Mouse (Mus musculus) limb, embryonic 11.5 days (tissue): ENCODE data around the gene Ntm. TPM values are rescaled to one million over a fixed set of nuclear protein-coding genes. Genes with fewer than 3 reads are reported as not detected.

Experiments
- ATAC-seq: fragments of 200-750 bp; cut with Nextera tagmentation; 2 replicates; pipeline ENCODE4 v1.8.0; 2017; ENCODE audit warnings: low read depth; ENCODE audit not compliant: insufficient number of reproducible peaks, low FRiP score, low TSS enrichment
- DNase-seq: peaks from one replicate; pipeline ENCODE4 v3.0.0-alpha.2; 2015; ENCODE audit warnings: low spot score
- H3K27ac ChIP-seq: fragments of 300-500 bp; sonication (generic); replicated peaks from 2 replicates; pipeline ENCODE4 v1.5.1; 2014; ENCODE audit warnings: low read depth, mild to moderate bottlenecking, low read length
- H3K27me3 ChIP-seq: fragments of 300-500 bp; sonication (generic); 2 replicates; pipeline ENCODE4 v1.6.1; 2014; ENCODE audit warnings: mild to moderate bottlenecking, low read length, mixed read lengths; ENCODE audit not compliant: control insufficient read depth, insufficient read depth
- H3K36me3 ChIP-seq: fragments of 300-500 bp; sonication (generic); 2 replicates; pipeline ENCODE4 v1.6.1; 2014; ENCODE audit warnings: mild to moderate bottlenecking, low read length, moderate library complexity, mixed read lengths; ENCODE audit not compliant: control insufficient read depth, insufficient read depth
- H3K4me1 ChIP-seq: fragments of 300-500 bp; sonication (generic); 2 replicates; pipeline ENCODE4 v1.6.1; 2014; ENCODE audit warnings: low read length, mixed read lengths; ENCODE audit not compliant: control insufficient read depth, insufficient read depth
- H3K4me2 ChIP-seq: fragments of 300-500 bp; sonication (generic); 2 replicates; pipeline ENCODE4 v1.6.1; 2014; ENCODE audit warnings: low read depth, mild to moderate bottlenecking, moderate library complexity; ENCODE audit not compliant: severe bottlenecking
- H3K4me3 ChIP-seq: fragments of 300-500 bp; sonication (generic); 2 replicates; pipeline ENCODE4 v1.5.1; 2014; ENCODE audit warnings: low read depth, low read length
- H3K9ac ChIP-seq: fragments of 300-500 bp; sonication (generic); 2 replicates; pipeline ENCODE4 v1.6.1; 2014; ENCODE audit warnings: mild to moderate bottlenecking, low read length
- H3K9me3 ChIP-seq: fragments of 300-500 bp; sonication (generic); 2 replicates; pipeline ENCODE4 v1.6.1; 2016; ENCODE audit warnings: low read length; ENCODE audit not compliant: control insufficient read depth
- WGBS: fragments of 180-500 bp; shearing (Covaris S2); extraction: QIAGEN DNeasy Blood & Tissue Kit; methylation state at CpG from one replicate; pipeline ENCODE4 v1.1.7; 2014; 5-methylcytosine and 5-hydroxymethylcytosine counted together
- polyA plus RNA-seq: library from polyadenylated mRNA; unstranded; fragments of >200 nt; fragmentation: Nextera tagmentation; extraction: Ambion mirVana; gene quantifications from 2 replicates; pipeline ENCODE4 v1.2.1, GENCODE M21; 2014

Ntm gene
- polyA plus RNA-seq, 1 experiment from 2014 or later: 16.2 TPM

- H3K36me3 ChIP-seq: no peaks in the 10 kb centered on the region
- H3K9ac ChIP-seq: no peak overlapping the region
- no peak overlapping the region for H3K27ac ChIP-seq
- peaks cover 17% of the 10 kb centered on the region for H3K4me1 ChIP-seq
- no peaks in the 10 kb centered on the region for H3K27me3 ChIP-seq
- no peak overlapping the region for H3K4me2 ChIP-seq
- H3K4me3 ChIP-seq: no peak overlapping the region
- 86% methylated on average over 5 of the region's 5 CpGs for WGBS
- H3K9me3 ChIP-seq: no peaks in the 10 kb centered on the region
- DNase-seq (no peak), ATAC-seq (no peak)
Observed at GRCm38 (mm10) chr9:29834911-29835310, 128.0 kb downstream of the Ntm start.

GRCm38 (mm10) chr9:29833781-29834180 lies 129.2 kb downstream of the Ntm start:
- 0 out of 2 replicates have a peak overlapping the region, but pooled peaks have one; percentile 21 for H3K27ac ChIP-seq
- ATAC-seq (no peak), DNase-seq (peak; percentile 66)
- H3K4me1 ChIP-seq: peaks cover 17% of the 10 kb centered on the region
- H3K4me2 ChIP-seq: no peak overlapping the region
- no peaks in the 10 kb centered on the region for H3K9me3 ChIP-seq
- no peak overlapping the region for H3K9ac ChIP-seq
- WGBS: 1% methylated on average over 2 of the region's 2 CpGs
- no peaks in the 10 kb centered on the region for H3K36me3 ChIP-seq
- H3K27me3 ChIP-seq: no peaks in the 10 kb centered on the region
- H3K4me3 ChIP-seq: no peak overlapping the region

- Histone ChIP-seq H3K4me2 (no peak overlapping the region), H3K27me3 (no peaks in the 10 kb centered on the region), H3K27ac (no peak overlapping the region), H3K36me3 (no peaks in the 10 kb centered on the region), H3K4me1 (no peaks in the 10 kb centered on the region; the same call in 1 of the 2 replicates), H3K9ac (no peak overlapping the region), H3K4me3 (no peak overlapping the region), H3K9me3 (no peaks in the 10 kb centered on the region)
- peak; percentile 56 for DNase-seq
- peak; percentile 79 for ATAC-seq
- 6% methylated on average over 5 of the region's 5 CpGs for WGBS
Observed at GRCm38 (mm10) chr9:29827240-29827660, 135.7 kb downstream of the Ntm start.

- Histone ChIP-seq H3K4me2 (no peak overlapping the region), H3K9me3 (no peaks in the 10 kb centered on the region), H3K9ac (no peak overlapping the region), H3K36me3 (no peaks in the 10 kb centered on the region), H3K27ac (no peak overlapping the region), H3K4me1 (no peaks in the 10 kb centered on the region; the same call in 1 of the 2 replicates), H3K27me3 (no peaks in the 10 kb centered on the region), H3K4me3 (no peak overlapping the region)
- WGBS: 92% methylated on average over 5 of the region's 5 CpGs
- DNase-seq (no peak), ATAC-seq (no peak)
Observed at GRCm38 (mm10) chr9:29825236-29825635, 137.7 kb downstream of the Ntm start.

DNA sequence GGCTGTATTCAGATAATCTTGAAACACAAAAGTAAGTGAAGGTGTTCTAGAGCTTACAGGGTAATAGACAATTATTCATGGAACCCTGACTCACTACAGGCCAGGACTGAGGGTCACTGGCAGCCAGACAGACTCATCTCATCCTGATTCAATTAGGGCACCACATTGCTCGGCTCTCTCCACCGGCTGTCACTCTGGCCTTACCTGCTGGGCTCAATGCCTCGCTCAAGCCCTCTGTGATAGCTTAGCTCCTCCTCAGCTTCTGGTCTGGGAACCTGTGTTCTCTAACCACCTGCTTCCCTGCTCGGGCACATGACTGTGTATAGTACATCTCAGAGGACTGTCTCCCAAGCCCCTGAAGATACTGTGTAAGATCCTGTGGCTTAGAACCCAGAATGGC lies 139.2 kb downstream of the Ntm start:
- ATAC-seq (no peak), DNase-seq (no peak)
- Histone ChIP-seq H3K4me1 (no peaks in the 10 kb centered on the region), H3K27me3 (0 out of 2 replicates have a peak, but pooled peaks cover under 1% of the 10 kb centered on the region), H3K36me3 (no peaks in the 10 kb centered on the region), H3K4me2 (no peak overlapping the region), H3K9me3 (no peaks in the 10 kb centered on the region), H3K9ac (no peak overlapping the region), H3K27ac (no peak overlapping the region), H3K4me3 (no peak overlapping the region)
- WGBS: 72% methylated on average over 4 of the region's 4 CpGs

- no peak overlapping the region for H3K9ac ChIP-seq
- no peak overlapping the region for H3K27ac ChIP-seq
- no peaks in the 10 kb centered on the region for H3K36me3 ChIP-seq
- no peak overlapping the region for H3K4me2 ChIP-seq
- WGBS: 85% methylated on average over 5 of the region's 5 CpGs
- H3K9me3 ChIP-seq: no peaks in the 10 kb centered on the region
- H3K27me3 ChIP-seq: no peaks in the 10 kb centered on the region
- DNase-seq (no peak), ATAC-seq (no peak)
- H3K4me1 ChIP-seq: no peaks in the 10 kb centered on the region
- no peak overlapping the region for H3K4me3 ChIP-seq
Observed at GRCm38 (mm10) chr9:29812685-29813084, 150.3 kb downstream of the Ntm start.

DNA sequence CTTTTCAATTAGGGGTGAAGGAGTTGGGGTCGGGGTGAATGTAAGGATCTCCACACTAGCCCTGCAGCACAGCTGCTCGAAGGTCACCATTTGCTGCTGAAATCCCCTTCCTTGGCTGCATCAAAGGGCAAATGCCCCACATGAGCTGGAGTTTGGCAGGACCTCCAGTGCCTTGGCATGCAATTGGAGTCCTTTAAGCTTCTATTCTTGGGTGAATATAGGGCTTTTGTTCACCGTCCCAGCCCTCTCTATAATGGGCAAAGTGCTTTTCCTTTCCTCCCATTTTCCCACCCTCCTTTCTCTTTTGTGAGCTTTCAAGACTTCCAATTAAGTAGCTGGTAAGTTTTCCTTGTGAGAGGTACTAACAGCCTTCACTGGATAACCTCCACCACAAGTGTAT lies 156.2 kb downstream of the Ntm start:
- H3K9me3 ChIP-seq: no peaks in the 10 kb centered on the region
- H3K36me3 ChIP-seq: no peaks in the 10 kb centered on the region
- no peak overlapping the region for H3K4me2 ChIP-seq
- 0 out of 2 replicates have a peak, but pooled peaks cover 5% of the 10 kb centered on the region for H3K27me3 ChIP-seq
- DNase-seq: no peak
- no peak overlapping the region for H3K27ac ChIP-seq
- H3K9ac ChIP-seq: no peak overlapping the region
- peaks cover 5% of the 10 kb centered on the region; the same call in 1 of the 2 replicates for H3K4me1 ChIP-seq
- no peak overlapping the region for H3K4me3 ChIP-seq
- no peak for ATAC-seq
- WGBS: 41% methylated on average over 3 of the region's 3 CpGs

DNA sequence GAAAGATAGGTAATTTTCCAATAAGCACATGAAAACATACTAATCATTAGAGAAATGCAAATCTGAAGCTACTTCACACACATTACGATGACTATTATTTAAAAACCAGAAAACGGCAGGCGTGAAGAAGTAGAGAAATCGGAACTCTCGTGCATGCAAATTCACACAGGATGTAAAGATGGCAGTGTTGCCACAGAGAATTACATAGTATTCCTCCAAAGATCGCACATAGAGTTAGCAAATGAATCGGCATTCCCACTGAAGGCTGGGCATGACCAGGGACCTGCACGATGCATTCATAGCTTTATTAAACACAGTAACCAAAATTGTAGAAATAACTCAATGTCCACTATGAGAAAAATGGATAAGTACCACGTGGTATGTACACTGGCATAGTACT lies 158.5 kb downstream of the Ntm start:
- peaks cover 5% of the 10 kb centered on the region; the same call in 1 of the 2 replicates for H3K4me1 ChIP-seq
- H3K4me3 ChIP-seq: no peak overlapping the region
- 0 out of 2 replicates have a peak, but pooled peaks cover 5% of the 10 kb centered on the region for H3K27me3 ChIP-seq
- no peaks in the 10 kb centered on the region for H3K9me3 ChIP-seq
- DNase-seq: no peak
- no peak for ATAC-seq
- no peak overlapping the region for H3K4me2 ChIP-seq
- H3K9ac ChIP-seq: no peak overlapping the region
- H3K27ac ChIP-seq: no peak overlapping the region
- 91% methylated on average over 9 of the region's 9 CpGs for WGBS
- no peaks in the 10 kb centered on the region for H3K36me3 ChIP-seq

- 24% methylated on average over 4 of the region's 4 CpGs for WGBS
Observed at GRCm38 (mm10) chr9:29803738-29804285, 159.1 kb downstream of the Ntm start.

More at GRCm38 (mm10) chr9:29803738-29804285, 159.1 kb downstream of the Ntm start:
- H3K9ac ChIP-seq: no peak overlapping the region
- peaks cover 5% of the 10 kb centered on the region; the same call in 1 of the 2 replicates for H3K4me1 ChIP-seq
- DNase-seq (no peak), ATAC-seq (peak; percentile 17; the same call in 1 of the 2 replicates)
- H3K4me2 ChIP-seq: no peak overlapping the region
- H3K27me3 ChIP-seq: 0 out of 2 replicates have a peak, but pooled peaks cover 5% of the 10 kb centered on the region
- no peaks in the 10 kb centered on the region for H3K9me3 ChIP-seq
- no peak overlapping the region for H3K27ac ChIP-seq
- no peak overlapping the region for H3K4me3 ChIP-seq
- no peaks in the 10 kb centered on the region for H3K36me3 ChIP-seq
